Mouse (Mus musculus): Measurements from ENCODE around the gene Hdac10.

Gene Hdac10

GRCm38 (mm10) chr15:89122649-89123366 lies 5.7 kb downstream of the Hdac10 start, which contains the start of gene Tubgcp6:
Gene Tubgcp6, minus strand, starts transcription at chr15:89123112.
- peak; percentile 92 for DNase-seq

- DNase-seq, result no peak
Measured at GRCm38 (mm10) chr15:89118007-89118406, 10.5 kb downstream of the Hdac10 start.

GRCm38 (mm10) chr15:89110147-89110546 lies 18.4 kb downstream of the Hdac10 start:
- DNase-seq, result no peak

- no peak for DNase-seq
Measured at GRCm38 (mm10) chr15:89106976-89107375, 21.5 kb downstream of the Hdac10 start.

- DNase-seq, result no peak
Measured at GRCm38 (mm10) chr15:89106073-89106472, 22.4 kb downstream of the Hdac10 start.

GRCm38 (mm10) chr15:89104425-89104824 lies 24.1 kb downstream of the Hdac10 start:
- DNase-seq, result no peak

- DNase-seq, result no peak
Measured at GRCm38 (mm10) chr15:89103921-89104320, 24.6 kb downstream of the Hdac10 start.

- DNase-seq, result no peak
Measured at GRCm38 (mm10) chr15:89102646-89103045, 25.9 kb downstream of the Hdac10 start.

GRCm38 (mm10) chr15:89100823-89101222 lies 27.7 kb downstream of the Hdac10 start:
- no peak for DNase-seq

GRCm38 (mm10) chr15:89098616-89099015 lies 29.9 kb downstream of the Hdac10 start:
- DNase-seq, result no peak

- no peak for DNase-seq
Measured at GRCm38 (mm10) chr15:89097450-89097849, 31.1 kb downstream of the Hdac10 start.

GRCm38 (mm10) chr15:89092181-89092580 lies 36.3 kb downstream of the Hdac10 start:
- DNase-seq, result no peak

- DNase-seq, result no peak
Measured at GRCm38 (mm10) chr15:89090662-89091061, 37.8 kb downstream of the Hdac10 start.

- DNase-seq, result peak; percentile 41
Measured at GRCm38 (mm10) chr15:89089248-89090051, 39.0 kb downstream of the Hdac10 start.

GRCm38 (mm10) chr15:89088607-89089247 lies 39.8 kb downstream of the Hdac10 start, which contains the start of gene Selenoo:
Gene Selenoo, plus strand, starts transcription at chr15:89089084.
- peak; percentile 92 for DNase-seq

- no peak for DNase-seq
Measured at GRCm38 (mm10) chr15:89084826-89085225, 43.7 kb downstream of the Hdac10 start.

- DNase-seq, result no peak
Measured at GRCm38 (mm10) chr15:89083906-89084305, 44.6 kb downstream of the Hdac10 start.

- DNase-seq, result peak; percentile 91
Measured at GRCm38 (mm10) chr15:89078208-89078836, 50.2 kb downstream of the Hdac10 start.

GRCm38 (mm10) chr15:89076156-89076731 lies 52.3 kb downstream of the Hdac10 start:
- DNase-seq, result peak; percentile 52

- DNase-seq, result peak; percentile 88
Measured at GRCm38 (mm10) chr15:89075478-89076147, 52.9 kb downstream of the Hdac10 start.

GRCm38 (mm10) chr15:89074613-89075477 lies 53.7 kb downstream of the Hdac10 start, which contains the start of gene Trabd:
Gene Trabd, plus strand, starts transcription at chr15:89075124.
- DNase-seq, result no peak
